Mouse (Mus musculus) heart, postnatal 0 days (tissue): ENCODE results near the gene Fam166b.

ENCODE experiments used
- CTCF ChIP-seq: IDR thresholded peaks from 2 replicates; pipeline ENCODE4 v1.5.1; 2016; ENCODE audit warnings: antibody characterized with exemption, control low read depth, low read depth
- EP300 ChIP-seq: IDR thresholded peaks from 2 replicates; pipeline ENCODE4 v1.6.1; 2016; ENCODE audit warnings: antibody characterized with exemption, low read depth

DNA sequence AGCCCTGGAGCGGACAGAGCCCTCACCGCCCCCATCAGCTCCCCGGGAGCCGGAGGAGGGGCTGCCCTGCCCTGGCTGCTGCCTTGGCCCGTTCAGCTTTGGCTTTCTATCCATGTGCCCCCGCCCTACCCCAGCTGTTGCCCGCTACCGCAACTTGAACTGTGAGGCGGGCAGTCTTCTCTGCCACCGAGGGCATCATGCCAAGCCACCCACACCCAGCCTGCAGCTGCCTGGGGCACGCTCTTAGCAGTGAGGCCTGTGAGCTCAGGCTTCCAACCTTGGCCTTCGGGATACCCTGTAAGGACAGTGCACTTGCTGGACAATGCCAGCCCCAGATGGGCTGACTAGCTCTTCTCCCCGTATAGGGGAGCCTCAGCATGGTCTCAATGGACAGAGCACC, 18.3 kb upstream of the Fam166b start:
- TF ChIP-seq CTCF (no peak), EP300 (no peak)
